Mouse (Mus musculus) kidney, adult 2 months (tissue): Measurements from ENCODE around the gene Kcnab3. TPM values are rescaled to one million over a fixed set of nuclear protein-coding genes. Genes with fewer than 3 reads are reported as not detected.
"Not testable (repeated sequence)": the region's sequence is repeated elsewhere in the genome, so short reads cannot be mapped to it uniquely, and the experiment has no call there.

Experiments
- DNase-seq: peaks from one replicate; pipeline ENCODE4 v3.0.0; 2021
- H3K27ac ChIP-seq: fragments of 200-500 bp; 2 replicates; pipeline ENCODE4 v1.5.1; 2012; ENCODE audit warnings: low read depth, low read length, control low read depth, inconsistent platforms; ENCODE audit not compliant: insufficient read depth
- H3K27me3 ChIP-seq: fragments of 200-500 bp; replicated peaks from 2 replicates; pipeline ENCODE4 v1.6.1; 2012; ENCODE audit warnings: mild to moderate bottlenecking, moderate library complexity, low read length, inconsistent platforms; ENCODE audit not compliant: control insufficient read depth, insufficient read depth
- H3K36me3 ChIP-seq: fragments of 200-500 bp; 2 replicates; pipeline ENCODE4 v1.6.1; 2012; ENCODE audit warnings: mild to moderate bottlenecking, moderate library complexity, low read length, inconsistent platforms; ENCODE audit not compliant: control insufficient read depth, insufficient read depth
- H3K4me1 ChIP-seq: fragments of 200-500 bp; 2 replicates; pipeline ENCODE4 v1.6.1; 2011; ENCODE audit warnings: low read length; ENCODE audit not compliant: control insufficient read depth, insufficient read depth
- H3K4me3 ChIP-seq: fragments of 200-500 bp; 2 replicates; pipeline ENCODE4 v1.5.1; 2011; ENCODE audit warnings: mild to moderate bottlenecking, low read depth, low read length, control low read depth; ENCODE audit not compliant: insufficient read depth
- CTCF ChIP-seq: fragments of 200-500 bp; conservative IDR thresholded peaks from 2 replicates; pipeline ENCODE4 v1.5.1; 2011; ENCODE audit warnings: low read depth, mild to moderate bottlenecking, control low read depth, low read length, moderate library complexity, mixed read lengths; ENCODE audit not compliant: insufficient read depth, insufficient read length
- POLR2A ChIP-seq: fragments of 200-500 bp; IDR thresholded peaks from one replicate; pipeline ENCODE4 v1.6.1; 2011; ENCODE audit warnings: low read depth, low read length, control low read depth
- WGBS: fragments of 180-500 bp; shearing (Covaris S2); methylation state at CpG from one replicate; pipeline ENCODE4 v1.1.7; 2018; 5-methylcytosine and 5-hydroxymethylcytosine counted together
- polyA plus RNA-seq: library from polyadenylated mRNA; depleted of rRNA; stranded (reverse); fragments of >200 nt; gene quantifications from 2 replicates; pipeline ENCODE4 v1.2.3, GENCODE M21; 2012

Gene Kcnab3
- polyA plus RNA-seq, 1 experiment: 1.3 TPM

DNA sequence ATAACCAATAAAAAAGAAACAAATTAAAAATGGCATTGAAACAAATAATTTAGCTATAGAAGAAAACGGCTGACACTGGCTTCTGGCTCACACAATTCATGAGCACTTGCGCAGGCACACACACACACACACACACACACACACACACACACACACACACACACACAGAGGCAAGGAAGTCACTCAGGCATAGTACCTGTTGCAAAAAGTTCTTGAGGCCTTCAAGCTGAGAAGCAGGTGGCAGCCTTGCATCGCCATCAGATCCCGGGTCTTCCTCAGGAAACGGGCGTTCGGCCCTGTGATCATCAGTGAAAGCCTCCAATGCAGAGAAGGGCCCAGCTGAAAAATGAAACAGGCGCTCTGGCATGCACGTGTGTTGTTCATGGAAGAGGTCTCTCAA, 20.8 kb upstream of the Kcnab3 start:
- Histone ChIP-seq H3K27ac (no peak overlapping the region), H3K4me3 (no peak overlapping the region), H3K4me1 (no peaks in the 10 kb centered on the region), H3K27me3 (no peaks in the 10 kb centered on the region), H3K36me3 (no peaks in the 10 kb centered on the region)
- 73% methylated on average over 9 of the region's 9 CpGs for WGBS
- no peak for TF ChIP-seq CTCF
- TF ChIP-seq POLR2A: no peak
- DNase-seq: no peak

DNA sequence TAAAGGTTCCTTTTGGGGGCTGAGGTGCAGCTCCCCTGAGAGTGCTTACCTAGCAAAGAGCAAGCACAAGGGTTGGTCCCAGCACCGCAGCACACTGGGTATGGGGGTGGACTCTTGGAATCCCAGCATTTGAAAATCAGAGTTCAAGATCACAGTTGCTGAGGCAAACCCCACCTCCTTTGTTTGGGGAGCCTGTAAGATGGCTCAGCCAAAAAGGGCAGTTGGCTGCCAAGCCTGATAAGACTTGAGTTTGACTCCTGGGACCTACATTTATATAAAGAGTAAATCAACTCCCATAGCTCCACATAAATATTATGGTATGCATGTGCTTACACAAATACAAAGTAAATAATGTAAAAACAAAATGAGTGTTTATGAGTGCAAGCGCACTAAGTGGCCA, 20.0 kb upstream of the Kcnab3 start:
- WGBS: 87% methylated on average over 2 of the region's 2 CpGs
- no peak overlapping the region for H3K27ac ChIP-seq

GRCm38 (mm10) chr11:69311266-69311665, 14.8 kb upstream of the Kcnab3 start:
- Histone ChIP-seq H3K36me3 (no peaks in the 10 kb centered on the region), H3K4me1 (no peaks in the 10 kb centered on the region), H3K27me3 (no peaks in the 10 kb centered on the region), H3K4me3 (no peak overlapping the region), H3K27ac (no peak overlapping the region)
- DNase-seq: no peak
- WGBS: 82% methylated on average over 7 of the region's 7 CpGs
- no peak for TF ChIP-seq CTCF
- no peak for TF ChIP-seq POLR2A

More for the DNA sequence above, 20.0 kb upstream of the Kcnab3 start:
- H3K4me1 ChIP-seq: no peaks in the 10 kb centered on the region
- DNase-seq: no peak
- H3K36me3 ChIP-seq: no peaks in the 10 kb centered on the region
- TF ChIP-seq POLR2A (no peak), CTCF (no peak)
- H3K27me3 ChIP-seq: no peaks in the 10 kb centered on the region
- H3K4me3 ChIP-seq: no peak overlapping the region

DNA sequence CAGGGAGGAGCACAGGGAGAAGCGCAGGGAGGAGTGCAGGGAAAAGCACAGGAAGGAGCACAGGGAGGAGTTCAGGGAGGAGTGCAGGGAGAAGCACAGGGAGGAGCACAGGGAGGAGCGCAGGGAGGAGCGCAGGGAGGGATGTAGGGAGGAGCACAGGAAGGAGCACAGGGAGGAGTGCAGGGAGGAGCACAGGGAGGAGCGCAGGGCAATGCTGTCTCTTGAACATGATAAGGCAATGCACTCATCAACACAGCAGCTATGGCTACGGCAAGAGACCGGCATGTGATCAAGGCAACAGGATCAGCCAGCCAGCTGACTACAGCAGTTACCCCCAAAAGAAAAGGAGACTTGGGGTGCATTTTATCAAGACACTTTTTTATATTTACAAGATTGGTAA, 9.7 kb upstream of the Kcnab3 start:
- Histone ChIP-seq H3K4me1 (no peaks in the 10 kb centered on the region), H3K36me3 (no peaks in the 10 kb centered on the region)

GRCm38 (mm10) chr11:69318000-69318399, 8.1 kb upstream of the Kcnab3 start:
- not testable (repeated sequence) for H3K27ac ChIP-seq, H3K36me3 ChIP-seq, DNase-seq, H3K4me1 ChIP-seq, H3K4me3 ChIP-seq, H3K27me3 ChIP-seq
- WGBS: 89% methylated on average over 3 of the region's 3 CpGs

More for the DNA sequence above, 9.7 kb upstream of the Kcnab3 start:
- 98% methylated on average over 6 of the region's 6 CpGs for WGBS
- Histone ChIP-seq H3K27me3 (no peaks in the 10 kb centered on the region), H3K4me3 (no peak overlapping the region), H3K27ac (no peak overlapping the region)
- no peak for DNase-seq
- TF ChIP-seq POLR2A (no peak), CTCF (no peak)

GRCm38 (mm10) chr11:69321580-69321979, 4.5 kb upstream of the Kcnab3 start:
- no peaks in the 10 kb centered on the region for H3K36me3 ChIP-seq
- peaks cover 10% of the 10 kb centered on the region; the same call in 1 of the 2 replicates for H3K4me1 ChIP-seq
- H3K27me3 ChIP-seq: no peaks in the 10 kb centered on the region
- DNase-seq: no peak
- WGBS: 95% methylated on average over 6 of the region's 6 CpGs
- no peak overlapping the region for H3K4me3 ChIP-seq
- H3K27ac ChIP-seq: no peak overlapping the region
- TF ChIP-seq POLR2A (no peak), CTCF (no peak)

DNA sequence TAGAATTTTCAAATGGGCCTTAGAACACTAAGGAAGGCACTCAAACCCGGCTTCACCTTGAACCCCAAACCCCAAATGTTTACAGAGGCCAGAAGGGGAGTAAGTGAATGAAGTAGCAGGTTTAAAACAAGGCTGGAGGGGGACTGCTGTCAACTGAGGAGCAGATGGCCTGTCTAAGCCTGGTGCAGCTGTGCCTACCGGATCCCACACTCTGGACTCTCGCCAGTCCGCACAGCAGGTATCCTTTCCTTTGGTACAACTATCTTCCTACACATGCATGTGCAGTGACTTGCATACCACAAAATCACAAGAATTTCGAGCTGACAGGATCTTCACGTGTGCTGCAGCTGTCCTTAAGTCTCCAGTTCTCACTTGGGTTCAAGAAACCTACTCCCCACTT, 4.0 kb upstream of the Kcnab3 start:
- WGBS: 82% methylated on average over 6 of the region's 6 CpGs
- H3K27ac ChIP-seq: no peak overlapping the region

More for the DNA sequence above, 4.0 kb upstream of the Kcnab3 start:
- DNase-seq: no peak
- Histone ChIP-seq H3K36me3 (no peaks in the 10 kb centered on the region), H3K4me3 (no peak overlapping the region), H3K4me1 (peaks cover 10% of the 10 kb centered on the region; the same call in 1 of the 2 replicates), H3K27me3 (no peaks in the 10 kb centered on the region)
- TF ChIP-seq CTCF: no peak
- no peak for TF ChIP-seq POLR2A
